ENCODE assay signal across 10 mouse cellular contexts in the genomic region with DNA sequence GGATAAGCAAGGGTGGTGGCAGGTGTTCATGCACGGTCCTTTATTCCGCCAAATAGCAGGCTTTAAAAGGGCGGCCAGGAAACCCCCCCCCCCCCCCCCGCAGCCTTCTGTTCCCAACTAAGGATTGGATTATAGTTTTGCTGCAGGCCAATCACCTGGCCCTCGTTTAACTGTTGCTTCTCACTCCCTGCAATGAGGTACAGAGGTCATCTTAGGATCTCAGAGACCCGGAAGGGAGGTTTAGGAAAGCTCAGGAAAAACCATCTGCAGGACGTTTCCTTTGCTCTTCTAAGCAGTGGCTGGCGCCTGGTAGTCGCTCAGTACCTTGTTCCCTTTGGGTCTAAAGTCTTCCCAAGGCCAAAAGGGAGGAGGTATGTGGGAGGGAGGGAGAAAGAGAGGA. TPM values are rescaled to one million over a fixed set of nuclear protein-coding genes. Genes with fewer than 3 reads are reported as not detected.
A peak's percentile ranks its signal among the peaks of the same experiment; 100 is the strongest.
DNase-seq lines count a peak whose midpoint lies in the region; ATAC-seq lines count a peak whose summit lies in the region.
"Had no signal": no experiment of that assay in that cellular context is flagged by ENCODE, and none has a peak within 500 bp of the region (broad histone marks: within the 10 kb centered on the region; RNA-seq: fewer than 3 reads in every experiment).

No protein-coding gene starts in this region.

- H3K9me3 ChIP-seq in hindbrain, embryonic 10.5 days: no peaks in the 10 kb centered on the region
- no peaks in the 10 kb centered on the region for H3K9me3 ChIP-seq in hindbrain, embryonic 12.5 days (replicated peaks)
- no peaks in the 10 kb centered on the region for H3K9me3 ChIP-seq in embryonic facial prominence, embryonic 13.5 days
- no peaks in the 10 kb centered on the region for H3K9me3 ChIP-seq in limb, embryonic 11.5 days (ENCODE audit: control insufficient read depth, low read length)
- H3K9me3 ChIP-seq: heart, embryonic 13.5 days had no signal

- WGBS in hindbrain, embryonic 10.5 days: 7% methylated on average over 9 of the region's 9 CpGs
- 2% methylated on average over 9 of the region's 9 CpGs for WGBS in hindbrain, embryonic 12.5 days
- WGBS in embryonic facial prominence, embryonic 13.5 days: 4% methylated on average over 9 of the region's 9 CpGs
- 1% methylated on average over 9 of the region's 9 CpGs for WGBS in limb, embryonic 11.5 days

- H3K36me3 ChIP-seq in hindbrain, embryonic 10.5 days: no peaks in the 10 kb centered on the region
- no peaks in the 10 kb centered on the region for H3K36me3 ChIP-seq in hindbrain, embryonic 12.5 days
- no peaks in the 10 kb centered on the region for H3K36me3 ChIP-seq in embryonic facial prominence, embryonic 13.5 days
- H3K36me3 ChIP-seq in limb, embryonic 11.5 days (ENCODE audit: control insufficient read depth, insufficient read depth, low read length): no peaks in the 10 kb centered on the region
- H3K36me3 ChIP-seq: heart, embryonic 13.5 days had no signal

- intact Hi-C loops in heart, postnatal 10 days (cut with DNase I): no loop called here

- no peak overlapping the region for H3K27ac ChIP-seq in hindbrain, embryonic 10.5 days
- H3K27ac ChIP-seq in hindbrain, embryonic 12.5 days: no peak overlapping the region
- H3K27ac ChIP-seq in embryonic facial prominence, embryonic 13.5 days: no peak overlapping the region
- H3K27ac ChIP-seq in limb, embryonic 11.5 days (replicated peaks; ENCODE audit: low read depth, low read length): no peak overlapping the region
- H3K27ac ChIP-seq: heart, embryonic 13.5 days had no signal

- peak overlapping the region; percentile 70; the same call in 1 of the 2 replicates for H3K4me3 ChIP-seq in hindbrain, embryonic 10.5 days
- no peak overlapping the region for H3K4me3 ChIP-seq in hindbrain, embryonic 12.5 days
- no peak overlapping the region for H3K4me3 ChIP-seq in embryonic facial prominence, embryonic 13.5 days
- no peak overlapping the region for H3K4me3 ChIP-seq in limb, embryonic 11.5 days (ENCODE audit: low read depth, low read length)

- peaks cover 29% of the 10 kb centered on the region for H3K4me1 ChIP-seq in hindbrain, embryonic 10.5 days (replicated peaks)
- H3K4me1 ChIP-seq in hindbrain, embryonic 12.5 days: peaks cover 25% of the 10 kb centered on the region
- peaks cover 20% of the 10 kb centered on the region for H3K4me1 ChIP-seq in embryonic facial prominence, embryonic 13.5 days
- H3K4me1 ChIP-seq in limb, embryonic 11.5 days (ENCODE audit: control insufficient read depth, insufficient read depth, low read length): peaks cover 12% of the 10 kb centered on the region

- H3K9ac ChIP-seq in hindbrain, embryonic 12.5 days: no peak overlapping the region
- no peak overlapping the region for H3K9ac ChIP-seq in embryonic facial prominence, embryonic 13.5 days
- H3K9ac ChIP-seq in limb, embryonic 11.5 days (ENCODE audit: low read length): no peak overlapping the region

- H3K4me2 ChIP-seq in hindbrain, embryonic 12.5 days (replicated peaks): no peak overlapping the region; the same call in 1 of the 2 replicates
- H3K4me2 ChIP-seq in embryonic facial prominence, embryonic 13.5 days: peak overlapping the region; percentile 99; the same call in 1 of the 2 replicates
- no peak overlapping the region for H3K4me2 ChIP-seq in limb, embryonic 11.5 days (ENCODE audit: low read depth, severe bottlenecking)

- ATAC-seq in hindbrain, embryonic 12.5 days (ENCODE audit: low FRiP score): no peak
- ATAC-seq in embryonic facial prominence, embryonic 13.5 days (ENCODE audit: insufficient number of reproducible peaks, insufficient read depth, low FRiP score, low TSS enrichment, low read depth): no peak
- ATAC-seq in limb, embryonic 11.5 days (ENCODE audit: insufficient number of reproducible peaks, low FRiP score, low TSS enrichment, low read depth): no peak
- ATAC-seq in erythroid progenitor cell, adult 5-6 weeks (replicated peaks; ENCODE audit: low FRiP score, poor library complexity, severe bottlenecking): no peak
- no peak for ATAC-seq in activated CD4-positive, CD25-positive, alpha-beta regulatory T cell, adult 4 months

- peak; percentile 14 for DNase-seq in hindbrain, embryonic 10.5 days (ENCODE audit: low spot score)
- peak; percentile 56 for DNase-seq in brain, adult 2 months (ENCODE audit: low read depth, low spot score)
- DNase-seq in limb, embryonic 11.5 days (ENCODE audit: low spot score): peak; percentile 25
- DNase-seq in heart, postnatal 10 days: no peak
- DNase-seq: lung, adult 18-20 months had no signal

- peaks cover 75% of the 10 kb centered on the region for H3K27me3 ChIP-seq in hindbrain, embryonic 10.5 days (ENCODE audit: insufficient read depth, poor library complexity, severe bottlenecking)
- peaks cover 50% of the 10 kb centered on the region for H3K27me3 ChIP-seq in hindbrain, embryonic 12.5 days
- H3K27me3 ChIP-seq in embryonic facial prominence, embryonic 13.5 days: peaks cover 38% of the 10 kb centered on the region
- H3K27me3 ChIP-seq in limb, embryonic 11.5 days (ENCODE audit: control insufficient read depth, insufficient read depth, low read length): peaks cover 21% of the 10 kb centered on the region

RNA-seq across cellular contexts. Expression of a gene that starts 0.9 kb away (rescaled TPM):
- polyA plus RNA-seq in hindbrain, embryonic 10.5 days (2016; fragmentation: Nextera tagmentation; extraction: Ambion mirVana): 1.8 and 3.2 TPM in 2 replicates
- polyA plus RNA-seq in hindbrain, embryonic 12.5 days (2016; fragmentation: Nextera tagmentation; extraction: Ambion mirVana): 1.5 and 2.5 TPM in 2 replicates
- 4.3 and 4.9 TPM in 2 replicates for polyA plus RNA-seq in embryonic facial prominence, embryonic 13.5 days (2015; fragmentation: Nextera tagmentation; extraction: Ambion mirVana)
- 0.65 and 1.4 TPM in 2 replicates for polyA plus RNA-seq in limb, embryonic 11.5 days (2014; fragmentation: Nextera tagmentation; extraction: Ambion mirVana)
- not detected for total RNA-seq in heart, postnatal 10 days (2021)
- total RNA-seq in erythroid progenitor cell, adult 5-6 weeks (2015; ENCODE audit: low replicate concordance): not detected in 2 replicates
- total RNA-seq in erythroid progenitor cell, adult 5-6 weeks (2017; ENCODE audit: low replicate concordance): not detected in 2 replicates
- polyA plus RNA-seq in activated CD4-positive, CD25-positive, alpha-beta regulatory T cell, adult 4 months (2017; shearing (Covaris generic)): under 1 TPM; 0.52 to 0.69 TPM

Comparison
In these comparisons a context has a peak if more than half of its experiments do, and no peak if none do; other contexts are left out.
1. DNase-seq: peak in hindbrain, embryonic 10.5 days (single experiment), brain, adult 2 months (single experiment) and limb, embryonic 11.5 days (single experiment); none in heart, postnatal 10 days (0 of 2).